Mouse (Mus musculus): ENCODE measurements around the gene Ccr8.

Ccr8 gene

GRCm38 (mm10) chr9:120091696-120092238, at the start of gene Ccr8:
Gene Ccr8 (plus strand): TSS chr9:120092114.
- no peak for DNase-seq (ENCODE audit: low spot score)

- no peak for DNase-seq (ENCODE audit: low spot score)
Measured at GRCm38 (mm10) chr9:120043115-120043514, 48.8 kb upstream of the Ccr8 start.

- DNase-seq (ENCODE audit: low spot score), result no peak
Measured at GRCm38 (mm10) chr9:120048495-120048894, 43.4 kb upstream of the Ccr8 start.

- no peak for DNase-seq (ENCODE audit: low spot score)
Measured at GRCm38 (mm10) chr9:120049407-120049806, 42.5 kb upstream of the Ccr8 start.

GRCm38 (mm10) chr9:120054545-120055277, 37.2 kb upstream of the Ccr8 start:
- no peak for DNase-seq (ENCODE audit: low spot score)

GRCm38 (mm10) chr9:120056201-120056600, 35.7 kb upstream of the Ccr8 start:
- no peak for DNase-seq (ENCODE audit: low spot score)

- DNase-seq (ENCODE audit: low spot score), result no peak
Measured at GRCm38 (mm10) chr9:120058730-120059129, 33.2 kb upstream of the Ccr8 start.

GRCm38 (mm10) chr9:120064317-120064716, 27.6 kb upstream of the Ccr8 start:
- no peak for DNase-seq (ENCODE audit: low spot score)

- no peak for DNase-seq (ENCODE audit: low spot score)
Measured at GRCm38 (mm10) chr9:120067609-120068008, 24.3 kb upstream of the Ccr8 start.

- DNase-seq (ENCODE audit: low spot score), result no peak
Measured at GRCm38 (mm10) chr9:120068047-120068446, 23.9 kb upstream of the Ccr8 start.

GRCm38 (mm10) chr9:120069779-120070178, 22.1 kb upstream of the Ccr8 start, which contains the start of gene Cx3cr1:
Gene Cx3cr1 (minus strand): TSS chr9:120069879.
- no peak for DNase-seq (ENCODE audit: low spot score)

- no peak for DNase-seq (ENCODE audit: low spot score)
Measured at GRCm38 (mm10) chr9:120071251-120071650, 20.7 kb upstream of the Ccr8 start.

GRCm38 (mm10) chr9:120073169-120073568, 18.7 kb upstream of the Ccr8 start:
- DNase-seq (ENCODE audit: low spot score), result peak; percentile 78

GRCm38 (mm10) chr9:120074516-120074915, 17.4 kb upstream of the Ccr8 start:
- no peak for DNase-seq (ENCODE audit: low spot score)

- DNase-seq (ENCODE audit: low spot score), result no peak
Measured at GRCm38 (mm10) chr9:120078241-120078640, 13.7 kb upstream of the Ccr8 start.

- no peak for DNase-seq (ENCODE audit: low spot score)
Measured at GRCm38 (mm10) chr9:120079901-120080300, 12.0 kb upstream of the Ccr8 start.

- no peak for DNase-seq (ENCODE audit: low spot score)
Measured at GRCm38 (mm10) chr9:120080546-120081108, 11.3 kb upstream of the Ccr8 start.

GRCm38 (mm10) chr9:120081247-120081646, 10.7 kb upstream of the Ccr8 start:
- no peak for DNase-seq (ENCODE audit: low spot score)

GRCm38 (mm10) chr9:120081967-120082366, 9.9 kb upstream of the Ccr8 start:
- no peak for DNase-seq (ENCODE audit: low spot score)

GRCm38 (mm10) chr9:120082691-120083090, 9.2 kb upstream of the Ccr8 start:
- no peak for DNase-seq (ENCODE audit: low spot score)

GRCm38 (mm10) chr9:120083158-120083894, 8.6 kb upstream of the Ccr8 start:
- no peak for DNase-seq (ENCODE audit: low spot score)

GRCm38 (mm10) chr9:120084406-120084805, 7.5 kb upstream of the Ccr8 start:
- DNase-seq (ENCODE audit: low spot score), result no peak

GRCm38 (mm10) chr9:120089125-120089524, 2.8 kb upstream of the Ccr8 start:
- no peak for DNase-seq (ENCODE audit: low spot score)
